Mouse (Mus musculus): ENCODE results near the gene Jpt2.

Jpt2 gene

DNA sequence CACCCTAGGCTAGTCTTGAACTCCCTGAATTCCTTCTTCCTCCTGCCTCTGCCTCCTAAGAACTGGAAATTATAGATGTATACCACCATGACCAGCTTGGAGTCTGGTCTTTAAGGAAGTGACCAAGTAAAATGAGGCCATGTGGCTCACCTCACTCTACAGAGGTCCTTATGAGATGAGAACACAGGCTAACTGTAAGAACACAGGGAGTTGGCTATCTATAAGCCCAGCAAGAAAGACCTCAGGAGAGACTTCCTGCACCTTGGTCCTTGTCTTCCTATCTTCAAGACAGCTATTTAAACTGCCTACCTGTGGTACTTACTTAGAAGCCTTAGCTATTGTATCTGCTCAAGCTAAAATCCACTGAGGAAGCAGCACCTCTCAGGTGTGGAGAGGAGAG, 46.5 kb downstream of the Jpt2 start:
- DNase-seq (ENCODE audit: extremely low spot score, low spot score) = no peak

DNA sequence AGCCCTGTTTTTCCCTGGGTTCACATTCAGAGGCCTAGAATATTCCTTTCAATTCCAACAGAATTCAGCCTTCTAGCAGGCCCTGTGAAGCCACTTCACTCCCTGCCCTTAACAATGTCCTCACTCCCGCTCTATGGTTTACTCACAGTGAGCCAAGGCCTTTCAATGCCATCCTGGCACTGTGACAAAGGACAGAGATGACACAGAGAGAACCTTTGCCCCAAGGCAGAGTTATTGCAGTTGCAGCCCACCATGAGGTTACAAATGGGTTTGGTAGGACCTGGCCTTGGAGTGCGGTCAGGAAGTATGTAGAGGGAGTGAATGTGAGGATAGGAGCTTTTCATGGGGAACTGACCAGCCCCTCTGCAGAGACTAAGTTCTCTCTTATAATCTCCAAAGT, 52.9 kb downstream of the Jpt2 start:
- DNase-seq (ENCODE audit: extremely low spot score, low spot score) = no peak

DNA sequence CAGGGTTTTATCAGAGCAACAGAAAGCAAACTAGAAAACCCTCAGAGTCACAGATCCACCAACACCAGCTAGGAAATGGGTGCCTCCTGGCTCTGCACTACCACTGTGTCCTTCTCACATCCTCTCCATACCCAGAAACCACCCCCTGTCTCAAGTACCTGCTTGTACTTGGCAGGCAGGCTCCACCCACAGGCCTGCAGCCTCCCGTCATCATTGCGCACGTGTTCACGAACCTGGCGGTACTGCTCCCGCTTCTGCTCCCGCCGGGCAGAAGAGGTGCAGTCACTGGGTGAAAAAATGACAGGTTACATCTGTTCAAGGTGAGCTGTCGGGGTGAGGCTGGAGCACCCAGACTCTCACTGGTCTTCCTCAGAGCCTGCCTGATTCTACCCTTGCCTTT, 56.7 kb downstream of the Jpt2 start:
- no peak for DNase-seq (ENCODE audit: extremely low spot score, low spot score)

DNA sequence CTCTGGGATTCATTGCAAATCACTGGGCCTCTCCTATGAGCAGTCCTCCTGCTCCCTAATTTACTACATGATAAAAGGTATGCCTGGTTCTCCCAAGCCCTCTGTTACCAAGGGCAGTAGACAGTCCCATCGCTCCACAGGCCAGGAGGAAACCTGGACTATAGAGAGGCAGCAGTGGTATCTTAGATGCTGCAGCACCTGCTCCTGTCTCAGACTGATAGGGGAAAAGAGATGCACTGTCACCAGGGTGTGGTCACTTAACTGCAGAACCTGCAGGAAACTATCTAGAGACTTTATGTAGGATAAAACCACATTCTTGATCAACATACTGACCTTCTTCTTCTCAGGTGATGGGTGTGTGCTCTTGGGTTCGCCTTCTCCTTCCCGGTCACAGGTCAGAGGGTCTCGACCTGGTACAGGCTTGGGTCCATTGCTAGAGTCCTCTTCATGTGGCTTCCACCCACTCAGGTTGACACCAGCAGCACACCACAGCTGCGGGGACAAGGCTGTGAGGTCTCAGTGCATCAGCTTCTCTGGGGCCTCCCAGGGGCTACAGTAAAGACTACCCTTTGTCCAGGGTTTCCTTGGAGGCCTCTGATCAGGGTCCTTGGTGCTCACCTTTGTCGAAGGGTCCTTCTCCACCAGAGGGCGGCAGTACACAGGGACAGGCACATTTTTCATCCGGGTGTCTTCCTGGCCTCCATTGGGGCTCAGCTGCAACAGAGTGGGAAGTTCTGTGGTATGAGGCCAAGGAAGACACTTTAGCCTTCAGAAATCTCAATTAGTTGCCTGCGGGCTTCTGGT, 57.6 kb downstream of the Jpt2 start:
- no peak for DNase-seq (ENCODE audit: extremely low spot score, low spot score)

DNA sequence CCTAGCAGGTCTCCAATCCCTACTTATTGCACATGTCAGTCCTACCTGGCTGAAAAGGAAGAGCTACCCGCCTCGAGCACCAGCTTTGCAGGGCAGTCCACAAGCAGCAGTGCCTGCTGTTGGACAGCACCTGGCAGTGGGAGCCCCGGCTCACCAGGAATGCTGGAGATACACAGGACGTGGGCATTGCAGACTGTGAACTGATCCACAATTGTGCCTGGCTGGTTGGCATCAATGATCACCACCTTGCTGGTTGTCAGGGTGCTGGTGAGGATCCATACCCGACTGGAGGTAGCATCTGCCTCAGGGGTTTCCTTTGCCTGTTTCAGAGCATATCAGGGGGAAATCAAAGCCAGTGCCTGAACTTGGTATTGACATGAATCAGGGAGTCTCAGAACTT, 58.4 kb downstream of the Jpt2 start:
- no peak for DNase-seq (ENCODE audit: extremely low spot score, low spot score)

DNA sequence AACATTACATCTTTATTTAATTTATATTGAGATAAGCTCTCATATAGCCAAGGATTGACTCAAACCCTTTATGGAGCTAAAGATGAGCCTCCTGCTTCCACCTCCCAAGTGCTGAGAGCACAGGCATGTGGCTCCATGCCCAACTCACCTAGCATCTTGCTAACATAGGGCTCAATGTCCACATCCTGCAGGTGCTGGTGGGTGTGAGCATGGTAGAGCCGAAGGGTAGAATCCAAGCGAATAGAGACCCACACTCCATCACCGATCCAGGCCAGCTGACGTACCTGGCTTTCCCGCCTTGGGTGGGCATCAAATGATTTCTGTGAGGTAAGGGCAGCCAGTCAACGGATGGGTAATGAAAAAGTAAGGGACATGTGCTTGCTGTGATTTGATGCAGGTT, 60.5 kb downstream of the Jpt2 start:
- no peak for DNase-seq (ENCODE audit: extremely low spot score, low spot score)

DNA sequence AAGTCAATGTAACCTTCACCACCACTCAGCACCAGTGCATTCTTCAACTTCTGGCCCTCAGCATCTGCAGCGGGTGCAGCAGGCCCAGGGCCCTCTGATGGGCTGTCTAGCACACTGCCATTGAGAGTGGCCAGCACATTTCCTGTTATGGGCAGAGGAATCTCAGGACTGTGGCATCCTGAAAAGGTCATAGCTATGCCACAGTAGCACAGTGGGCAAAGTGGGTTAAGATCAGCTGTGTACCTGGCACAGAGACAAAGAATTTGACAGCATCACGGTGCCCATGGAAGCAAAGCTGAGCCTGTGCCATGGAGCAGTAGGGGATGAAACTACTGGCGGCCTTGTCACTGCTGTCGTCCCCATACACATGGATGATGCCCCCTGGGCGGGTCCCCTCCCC, 61.3 kb downstream of the Jpt2 start:
- no peak for DNase-seq (ENCODE audit: extremely low spot score, low spot score)

DNA sequence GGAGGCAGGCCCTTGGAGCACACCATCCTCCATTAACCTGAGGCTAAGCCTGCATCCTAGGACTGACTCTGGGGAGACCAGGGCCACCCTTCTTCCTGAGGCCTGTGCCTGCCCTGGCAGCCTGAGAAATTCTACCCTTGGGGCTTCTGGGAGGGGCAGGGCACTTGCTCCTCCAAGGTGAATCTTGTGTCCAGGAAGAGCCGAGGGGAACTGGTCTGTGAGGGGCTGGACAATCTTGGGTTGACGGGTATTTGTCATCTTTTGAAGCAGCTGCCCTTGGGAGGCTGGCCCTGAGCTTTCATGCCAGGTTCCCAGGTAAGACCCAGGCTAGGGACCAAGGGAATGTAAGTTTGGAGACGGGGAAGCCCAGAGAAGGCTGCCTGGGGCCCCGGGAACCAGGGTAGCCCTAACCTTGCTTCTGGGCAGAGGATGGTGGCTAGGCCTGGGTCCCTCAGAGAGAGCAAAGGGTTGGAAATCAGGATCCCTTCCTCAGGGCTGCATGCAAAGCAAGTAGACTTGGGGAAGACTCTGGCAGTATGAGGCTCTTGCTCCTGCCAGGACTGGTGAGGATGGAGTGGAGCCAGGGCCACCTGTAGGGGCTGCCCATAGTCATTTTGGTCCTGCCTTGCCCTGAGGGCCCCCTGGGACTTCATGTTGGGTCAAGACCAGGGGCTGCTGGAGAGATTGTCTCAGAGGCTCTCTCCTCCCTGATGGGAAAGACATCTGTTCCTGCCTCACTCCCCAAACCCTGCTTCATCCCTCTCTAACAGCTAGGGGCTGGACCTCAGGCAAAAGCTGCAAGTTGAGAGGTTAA, 62.2 kb downstream of the Jpt2 start:
- no peak for DNase-seq (ENCODE audit: extremely low spot score, low spot score)

DNA sequence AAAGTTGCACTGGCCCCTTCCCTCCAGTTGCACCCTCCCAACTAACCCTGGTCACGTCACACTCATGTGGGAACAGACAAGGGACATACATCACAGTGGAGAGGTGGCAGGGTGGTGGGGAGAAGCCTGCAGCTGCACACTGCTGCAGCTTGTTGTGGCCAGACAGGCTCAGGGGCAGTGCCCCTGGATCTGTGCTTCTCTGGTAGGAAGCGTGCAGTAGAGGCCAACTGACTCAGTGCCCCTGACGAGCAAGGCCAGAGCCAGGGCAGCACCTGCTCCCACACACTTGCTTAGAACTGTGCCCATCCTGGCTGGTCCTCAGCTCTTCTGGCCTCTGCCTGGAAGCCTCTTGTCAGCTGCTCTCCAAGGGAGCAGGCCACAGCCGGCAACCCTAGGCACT, 62.9 kb downstream of the Jpt2 start:
- DNase-seq (ENCODE audit: extremely low spot score, low spot score) = no peak

DNA sequence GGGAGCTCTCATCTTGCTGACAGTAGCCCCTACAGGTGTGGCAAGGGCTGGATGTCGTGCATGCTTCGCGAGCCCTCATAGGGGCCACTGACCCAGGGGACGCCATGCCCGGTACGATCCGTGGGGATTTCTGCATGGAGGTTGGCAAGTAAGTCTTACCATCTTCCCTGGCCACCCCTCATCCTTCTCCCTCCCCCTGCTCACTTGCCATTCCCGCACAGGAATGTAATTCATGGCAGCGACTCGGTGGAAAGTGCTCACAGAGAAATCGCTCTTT, 63.6 kb downstream of the Jpt2 start:
- no peak for DNase-seq (ENCODE audit: extremely low spot score, low spot score)

DNA sequence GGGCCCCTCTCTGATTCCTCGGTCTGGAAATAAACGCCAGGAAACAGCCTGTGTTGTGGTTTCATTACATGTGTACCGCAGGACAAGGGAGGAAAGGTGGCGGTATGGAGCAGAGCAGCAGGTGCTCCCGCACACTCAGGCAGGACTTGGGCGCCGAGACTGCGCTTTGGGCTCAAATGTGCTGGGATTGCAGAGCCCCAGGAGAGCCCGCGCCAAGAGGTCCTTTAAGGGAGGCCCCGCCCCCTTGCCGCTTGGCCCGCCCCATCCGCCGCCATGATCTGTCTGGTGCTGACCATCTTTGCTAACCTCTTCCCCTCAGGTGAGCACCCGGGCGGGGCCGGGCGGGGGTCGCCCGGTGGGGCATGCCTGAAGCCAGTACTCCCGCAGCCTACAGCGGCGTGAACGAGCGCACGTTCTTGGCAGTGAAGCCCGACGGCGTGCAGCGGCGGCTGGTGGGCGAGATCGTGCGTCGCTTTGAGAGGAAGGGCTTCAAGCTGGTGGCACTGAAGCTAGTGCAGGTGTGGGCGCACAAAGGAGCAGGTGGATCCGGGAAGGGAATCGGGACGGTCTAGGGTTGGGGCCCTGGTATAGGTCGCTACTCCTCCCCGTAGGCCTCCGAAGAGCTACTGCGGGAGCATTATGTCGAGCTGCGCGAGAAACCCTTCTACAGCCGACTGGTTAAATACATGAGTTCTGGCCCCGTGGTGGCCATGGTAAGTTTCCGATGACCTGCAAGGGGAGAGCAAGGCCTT, 64.1 kb downstream of the Jpt2 start, which contains the start of gene Nme3:
Gene Nme3 (plus strand): TSS at position 260 of the 752 bp plus-strand sequence.
- peak; percentile 78 for DNase-seq (ENCODE audit: extremely low spot score, low spot score)

DNA sequence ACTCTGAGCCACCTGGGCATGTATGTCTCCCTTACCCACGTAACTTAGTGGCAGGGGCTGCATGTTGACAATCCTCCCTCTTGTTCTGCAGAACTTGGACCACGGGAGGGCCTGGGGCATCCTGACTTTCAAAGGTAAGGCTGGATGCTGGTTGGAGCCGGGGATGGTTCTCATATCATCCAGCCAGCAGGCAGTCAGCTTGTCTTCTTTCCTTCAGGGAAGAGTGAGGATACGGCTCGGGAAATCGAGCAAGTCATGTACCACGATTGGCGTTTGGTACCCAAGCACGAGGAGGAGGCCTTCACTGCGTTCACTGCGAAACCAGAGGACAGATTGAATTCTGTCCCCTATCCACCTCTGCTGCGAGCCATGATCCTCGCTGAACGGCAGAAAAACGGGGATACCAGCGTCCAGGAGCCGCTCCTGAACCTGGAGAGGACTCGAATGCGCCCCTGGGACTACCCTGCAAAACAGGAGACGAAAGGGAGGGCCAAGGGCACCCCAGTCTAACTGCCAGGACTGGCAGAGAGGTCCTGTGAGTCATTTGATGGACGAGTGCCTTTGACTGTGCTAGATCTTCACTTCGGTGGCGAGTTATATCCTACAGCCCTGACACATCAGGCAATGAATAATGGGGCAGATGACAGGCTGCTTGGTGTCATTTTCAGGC, 64.8 kb downstream of the Jpt2 start:
- DNase-seq (ENCODE audit: extremely low spot score, low spot score) = no peak

DNA sequence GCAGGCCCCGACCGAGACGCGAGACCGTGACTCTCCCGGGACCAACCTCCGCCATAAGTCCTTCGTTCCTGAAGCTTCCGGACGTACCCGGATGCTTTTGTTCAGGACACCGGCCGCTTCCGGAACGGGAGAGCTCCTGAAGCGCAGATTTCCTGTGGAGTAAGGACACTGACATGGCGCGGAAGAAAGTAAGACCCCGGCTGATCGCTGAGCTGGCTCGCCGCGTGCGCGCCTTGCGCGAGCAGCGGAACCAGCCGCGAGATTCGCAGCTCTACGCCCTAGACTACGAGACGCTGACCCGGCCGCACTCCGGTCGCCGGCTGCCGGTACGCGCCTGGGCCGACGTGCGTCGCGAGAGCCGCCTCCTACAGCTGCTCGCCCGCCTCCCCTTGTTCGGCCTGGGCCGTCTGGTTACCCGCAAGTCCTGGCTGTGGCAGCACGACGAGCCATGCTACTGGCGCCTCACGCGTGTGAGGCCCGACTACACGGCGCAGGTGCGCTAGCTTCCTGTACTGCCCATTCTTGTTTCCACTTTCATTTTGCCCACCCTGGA, 65.4 kb downstream of the Jpt2 start, which contains the start of the genes Eme2 and Mrps34:
Gene Eme2 (minus strand): TSS at position 93 of the 553 bp plus-strand sequence.
Gene Mrps34 (plus strand): TSS at position 122 of the 553 bp plus-strand sequence.
- DNase-seq (ENCODE audit: extremely low spot score, low spot score) = peak; percentile 93

DNA sequence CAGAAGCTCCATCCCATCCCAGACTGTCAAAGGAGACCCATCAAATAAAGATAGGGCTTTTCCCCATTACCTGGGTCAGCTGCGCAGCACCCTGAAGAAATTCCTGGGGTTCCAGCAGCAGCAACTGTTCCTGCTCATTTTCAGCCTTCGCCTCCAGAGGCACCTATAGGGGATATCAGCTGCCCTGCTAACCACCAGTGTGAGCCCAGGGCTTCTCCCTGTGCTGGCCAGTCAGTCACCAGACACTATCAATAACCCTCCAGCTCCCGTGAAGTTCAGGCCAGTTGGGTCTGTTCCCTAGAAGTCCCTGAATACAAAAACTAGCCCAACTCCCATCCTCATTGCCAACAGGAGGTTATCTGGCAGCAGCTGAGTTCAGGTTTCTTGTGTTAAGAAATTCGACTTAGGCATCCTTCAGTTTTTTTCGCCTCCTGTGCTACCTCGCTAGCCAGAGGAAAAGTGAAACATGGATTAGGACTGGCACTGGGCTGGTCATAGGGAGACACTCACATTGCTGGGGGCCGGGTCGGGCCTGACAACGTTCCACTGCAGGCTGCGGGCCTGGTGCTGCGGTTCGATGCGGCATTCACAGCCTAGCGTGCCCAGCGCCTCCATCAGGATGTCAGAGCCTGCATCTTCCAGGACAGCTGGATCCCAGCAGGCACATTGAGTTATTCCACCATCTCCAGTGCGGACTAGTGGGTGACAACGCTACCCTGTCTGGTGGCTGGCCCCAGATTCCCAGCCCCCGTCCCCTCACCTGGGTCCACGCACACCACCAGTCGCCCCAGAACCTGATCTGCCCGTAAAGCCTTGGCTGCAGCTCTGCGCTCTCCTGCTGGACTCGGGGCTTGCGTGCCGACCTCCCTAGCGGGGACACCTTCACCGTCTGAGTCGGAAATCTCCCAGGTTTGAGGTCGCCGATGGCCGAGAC, 66.2 kb downstream of the Jpt2 start:
- no peak for DNase-seq (ENCODE audit: extremely low spot score, low spot score)

DNA sequence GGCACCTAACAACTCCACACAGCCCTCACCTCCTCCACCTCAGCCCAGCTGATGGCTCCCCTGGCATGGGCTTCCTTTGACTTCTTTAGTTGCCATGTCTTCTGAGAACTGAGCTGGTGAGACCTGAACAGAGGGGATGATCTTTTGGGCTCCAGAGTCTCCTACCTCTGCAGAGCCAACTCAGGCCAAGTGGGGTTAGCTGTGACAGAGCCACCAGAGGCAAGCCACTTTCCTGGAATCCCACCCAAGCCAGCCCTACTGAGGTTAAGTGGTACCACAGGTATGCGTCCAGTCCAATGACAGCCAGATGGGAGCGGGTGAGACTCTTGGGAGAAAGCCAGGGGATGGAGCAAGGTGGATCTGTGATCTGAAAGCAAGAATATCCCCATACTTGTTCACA, 67.2 kb downstream of the Jpt2 start:
- no peak for DNase-seq (ENCODE audit: extremely low spot score, low spot score)

DNA sequence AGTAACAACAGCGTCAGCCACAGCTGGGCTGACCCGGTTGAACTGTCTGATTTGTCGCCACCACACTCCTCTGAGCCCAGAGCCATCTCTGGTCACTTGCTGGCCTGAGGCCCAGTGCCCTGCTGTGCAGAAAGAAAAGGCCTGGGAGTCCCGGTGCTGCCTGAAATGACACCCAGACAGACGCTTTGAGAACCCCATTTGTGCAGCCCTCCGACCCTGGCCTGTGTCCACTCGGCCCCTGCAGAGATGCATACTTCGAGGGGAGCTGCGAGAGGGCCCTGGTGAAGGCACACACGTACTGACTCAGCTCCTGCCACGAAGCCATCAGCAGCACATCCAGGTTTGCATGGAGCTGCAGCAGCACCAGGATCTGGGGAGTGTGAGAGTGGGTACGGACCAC, 67.7 kb downstream of the Jpt2 start:
- DNase-seq (ENCODE audit: extremely low spot score, low spot score) = no peak

DNA sequence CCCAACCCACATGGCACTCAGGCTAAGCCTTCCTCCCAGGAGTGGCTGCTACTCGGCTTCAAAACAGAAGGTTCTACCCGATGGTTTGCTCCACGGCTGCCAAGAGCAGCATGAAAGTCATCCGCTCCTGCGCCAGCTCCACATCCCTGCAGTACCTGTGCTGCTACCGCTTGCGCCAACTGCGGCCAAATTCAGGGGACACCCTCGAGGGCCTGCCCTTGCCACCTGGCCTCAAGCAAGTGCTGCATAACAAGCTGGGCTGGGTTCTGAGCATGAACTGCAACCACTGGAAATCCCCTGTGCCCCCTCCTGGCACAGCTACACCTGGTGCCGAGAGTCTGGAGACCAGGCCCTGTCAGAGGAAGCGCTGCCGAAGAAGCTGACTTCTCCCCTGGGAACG, 69.2 kb downstream of the Jpt2 start:
- DNase-seq (ENCODE audit: extremely low spot score, low spot score) = no peak

DNA sequence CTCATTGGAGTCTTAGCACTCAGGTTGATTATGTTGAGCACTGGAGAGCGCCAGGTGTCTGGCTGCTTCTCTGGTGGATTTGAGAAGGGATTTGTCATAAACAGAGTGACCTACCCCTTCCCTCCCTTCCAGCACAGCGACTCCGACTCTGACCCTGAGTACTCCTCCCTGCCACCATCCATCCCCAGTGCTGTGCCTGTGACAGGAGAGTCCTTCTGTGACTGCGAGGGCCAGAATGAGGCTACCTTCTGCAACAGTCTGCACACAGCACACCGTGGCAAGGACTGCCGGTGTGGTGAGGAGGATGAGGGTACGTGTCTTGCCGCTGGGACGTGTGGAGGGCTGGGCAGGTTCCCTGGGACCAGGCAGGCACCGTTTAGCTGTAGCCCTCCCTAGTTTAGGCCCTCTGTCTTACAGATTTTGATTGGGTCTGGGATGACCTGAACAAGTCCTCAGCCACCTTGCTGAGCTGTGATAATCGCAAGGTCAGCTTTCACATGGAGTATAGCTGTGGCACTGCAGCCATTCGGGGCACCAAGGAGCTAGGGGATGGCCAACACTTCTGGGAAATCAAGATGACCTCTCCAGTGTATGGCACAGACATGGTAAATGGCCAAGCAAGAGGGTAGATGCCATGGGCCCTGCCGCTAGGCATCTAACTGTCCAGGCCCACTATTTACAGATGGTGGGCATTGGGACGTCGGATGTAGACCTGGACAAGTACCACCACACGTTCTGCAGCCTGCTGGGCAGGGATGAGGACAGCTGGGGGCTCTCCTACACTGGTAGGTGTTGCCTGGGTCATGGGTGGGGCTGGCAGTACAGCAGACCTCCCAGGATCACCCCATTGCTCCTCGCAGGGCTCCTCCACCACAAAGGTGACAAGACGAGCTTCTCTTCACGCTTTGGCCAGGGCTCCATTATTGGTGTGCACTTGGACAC, 70.1 kb downstream of the Jpt2 start:
- no peak for DNase-seq (ENCODE audit: extremely low spot score, low spot score)

DNA sequence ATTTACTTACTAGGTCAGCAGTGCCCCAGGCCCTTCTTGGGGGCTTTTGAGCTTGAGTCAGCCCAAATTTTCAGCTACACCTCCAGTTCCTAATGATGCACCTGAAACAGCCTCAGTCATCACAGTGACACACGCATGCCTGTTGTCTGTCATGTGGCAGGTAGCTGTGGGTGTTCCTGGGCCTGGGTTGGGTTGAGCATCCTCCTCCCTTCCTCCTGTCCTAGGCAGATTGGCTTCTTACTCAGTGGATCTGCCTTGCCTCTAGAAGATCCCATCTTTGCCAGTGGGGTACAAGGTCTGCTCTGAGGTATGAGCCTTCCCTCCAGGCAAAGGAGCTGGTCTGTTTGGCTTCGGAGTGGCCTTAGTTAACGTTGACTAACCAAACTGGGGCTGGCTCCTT, 71.6 kb downstream of the Jpt2 start:
- no peak for DNase-seq (ENCODE audit: extremely low spot score, low spot score)

All from neural tube, embryonic 10.5 days (tissue).